Mouse (Mus musculus): ENCODE measurements around the gene Ss18l1.

GRCm38 (mm10) chr2:180115279-180115678 lies 73.0 kb downstream of the Ss18l1 start:
- no peak for TF ChIP-seq GATA1 (IDR thresholded peaks at IDR 0.05; ENCODE audit: low read length)
- TF ChIP-seq TAL1 (IDR thresholded peaks at IDR 0.05; ENCODE audit: low read length): no peak
